Mouse (Mus musculus) frontal cortex, postnatal 14 days (tissue): ENCODE data around the gene Sprr2d.

ENCODE experiments used
- DNase-seq, 2 experiments: peaks; one replicate each; pipeline ENCODE4 v3.0.0; 2022; ENCODE audit warnings: low spot score in 2 of 2

Sprr2d gene

GRCm38 (mm10) chr3:92338840-92339239, at the start of gene Sprr2d:
Gene Sprr2d, plus strand, starts transcription at chr3:92339140.
- no peak for DNase-seq

- DNase-seq = no peak
Measured at GRCm38 (mm10) chr3:92307406-92307805, 31.5 kb upstream of the Sprr2d start.

DNA sequence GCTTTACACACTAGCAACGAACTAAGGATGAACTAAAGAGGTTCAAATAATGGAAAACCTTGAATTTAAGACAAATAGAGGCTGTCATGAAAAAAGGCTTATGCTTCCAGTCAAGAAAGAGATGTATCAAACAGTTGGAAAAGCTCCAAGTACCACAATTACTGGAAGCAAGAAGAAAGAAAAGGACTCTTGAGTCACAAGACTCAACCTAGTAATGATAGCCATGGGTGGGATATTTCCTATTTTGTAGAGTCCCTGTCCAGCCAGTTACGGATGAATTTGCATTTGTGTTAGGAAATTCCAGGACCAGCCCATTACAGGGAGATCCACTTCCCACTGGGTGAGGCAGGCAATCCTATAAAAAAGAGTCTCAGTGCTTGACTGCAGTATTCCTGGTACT, 22.6 kb upstream of the Sprr2d start, which contains the start of gene Sprr2b:
Sprr2b (plus strand) TSS at position 301 of the 400 bp plus-strand sequence.
- no peak for DNase-seq

- DNase-seq = no peak
Measured at GRCm38 (mm10) chr3:92317384-92317783, 21.6 kb upstream of the Sprr2d start.

DNA sequence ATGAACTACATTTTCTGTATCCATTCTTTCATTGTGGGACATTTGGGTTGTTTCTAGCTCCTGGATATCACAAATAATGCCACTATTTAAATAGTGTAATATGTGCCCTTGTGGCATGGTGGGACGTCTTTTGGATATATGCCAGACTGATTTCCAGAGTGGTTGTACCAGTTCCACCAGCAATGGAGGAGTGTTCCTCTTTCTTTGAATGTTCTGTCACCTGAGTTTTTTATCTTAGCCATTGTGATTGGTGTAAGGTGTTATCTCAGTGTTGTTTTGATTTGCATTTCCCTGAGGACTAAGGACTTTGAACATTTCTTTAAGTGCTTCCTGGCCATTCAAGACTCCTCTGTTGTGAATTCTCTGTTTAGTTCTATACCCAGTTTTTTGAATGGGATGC, 2.7 kb upstream of the Sprr2d start:
- DNase-seq = no peak

DNA sequence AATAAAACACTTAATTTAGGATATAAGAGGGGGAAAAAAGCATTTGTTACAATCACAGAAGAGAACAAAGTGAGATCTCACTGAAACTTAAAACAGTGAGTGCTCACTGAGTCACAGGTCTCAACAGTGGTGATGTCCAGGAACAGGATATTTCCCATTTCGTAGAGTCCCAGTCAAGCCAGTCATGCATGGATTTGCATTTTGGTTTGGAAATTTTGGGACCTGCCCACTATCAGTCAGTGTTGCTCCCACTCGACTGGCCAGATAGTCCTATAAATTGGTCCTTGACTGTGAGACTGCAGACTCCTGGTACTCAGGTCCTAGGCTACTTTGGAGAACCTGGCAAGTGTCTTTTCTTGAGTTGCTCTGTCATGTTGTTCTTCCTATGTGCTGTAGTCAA, 12.9 kb downstream of the Sprr2d start, which contains the start of gene Sprr2e:
Sprr2e (plus strand) TSS at position 301 of the 400 bp plus-strand sequence.
- no peak for DNase-seq

DNA sequence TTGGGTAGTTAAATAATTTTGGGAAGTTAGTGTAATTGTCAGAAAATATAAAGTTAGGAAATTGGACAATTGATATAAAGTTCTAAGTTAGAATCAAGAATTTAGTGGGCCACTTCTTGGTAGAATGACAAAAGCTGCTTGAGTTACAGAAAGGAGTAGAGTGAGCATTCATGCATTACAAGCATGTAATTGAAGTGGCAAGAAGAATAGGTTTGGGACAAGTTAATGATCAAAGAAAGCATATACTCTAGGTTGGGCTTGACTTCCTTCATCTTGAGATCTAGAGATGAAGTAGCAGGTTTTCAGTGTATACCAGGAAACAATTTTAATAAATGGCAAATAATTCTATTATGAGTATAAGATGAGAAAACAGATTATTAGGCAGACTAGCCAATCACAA, 22.7 kb downstream of the Sprr2d start:
- no peak for DNase-seq

DNA sequence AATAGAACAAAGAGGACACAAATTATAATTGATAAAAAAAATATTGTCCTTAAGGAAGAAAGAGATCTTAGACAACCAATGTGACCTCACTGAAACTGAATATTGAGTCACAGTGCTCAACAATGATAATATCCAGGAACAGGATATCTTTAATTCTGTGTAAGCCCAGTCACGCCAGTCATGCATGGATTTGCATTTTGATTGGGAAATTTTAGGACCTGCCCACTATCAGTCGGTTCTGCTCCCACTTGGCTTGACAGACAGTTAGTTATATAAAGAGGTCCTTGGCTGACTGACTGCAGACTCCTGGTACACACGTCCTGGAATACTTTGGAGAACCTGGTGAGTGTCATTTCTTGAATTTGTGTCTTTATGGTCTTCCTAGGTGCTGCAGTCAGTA, 25.9 kb downstream of the Sprr2d start, which contains the start of gene Sprr2f:
Sprr2f (plus strand) TSS at position 301 of the 400 bp plus-strand sequence.
- no peak for DNase-seq

DNA sequence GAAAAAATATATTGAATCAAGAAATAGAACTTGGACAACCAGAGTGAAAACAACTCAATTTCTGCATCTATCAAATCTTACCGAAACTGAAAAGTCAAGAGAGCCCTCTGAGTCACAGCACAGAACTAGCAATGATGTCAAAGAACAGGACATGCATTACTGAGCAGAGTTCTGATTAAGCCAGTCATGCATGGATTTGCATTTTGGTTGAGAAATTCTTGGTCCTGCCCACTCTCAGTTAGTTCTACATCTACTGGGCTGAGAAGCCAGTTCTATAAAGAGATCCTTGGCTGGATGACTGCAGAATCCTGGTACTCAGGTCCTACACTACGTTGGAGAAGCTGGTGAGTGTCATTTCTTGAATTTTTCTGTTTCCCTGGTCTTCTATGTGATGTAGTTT, 34.7 kb downstream of the Sprr2d start:
- DNase-seq = no peak

DNA sequence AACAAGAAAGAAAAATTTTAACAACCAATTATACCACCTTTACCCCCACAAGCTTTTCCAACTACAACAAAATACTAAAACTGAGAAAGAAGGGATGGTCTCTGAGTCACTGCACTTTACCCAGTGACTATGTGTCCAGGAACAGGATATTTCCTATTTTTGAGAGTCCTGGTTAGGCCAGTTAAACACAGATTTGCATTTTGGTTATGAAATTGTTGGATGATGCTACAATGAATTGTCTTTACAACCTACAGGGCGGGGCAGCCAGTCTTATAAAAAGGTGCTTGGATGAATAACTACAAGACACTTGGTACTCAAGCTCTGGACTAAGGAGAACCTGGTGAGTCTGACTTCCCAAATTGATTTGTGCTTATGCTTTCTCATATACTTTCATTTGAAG, 46.4 kb downstream of the Sprr2d start, which contains the start of gene Sprr2h:
Sprr2h (plus strand) TSS at position 301 of the 400 bp plus-strand sequence.
- no peak for DNase-seq
